Mouse (Mus musculus) olfactory bulb, adult 2 months (tissue): ENCODE results near the gene Cdk9.

Source experiments
- CTCF ChIP-seq: fragments of 200-500 bp; IDR thresholded peaks from 2 replicates; pipeline ENCODE4 v1.5.1; 2012; ENCODE audit warnings: low read depth, mild to moderate bottlenecking, low read length, moderate library complexity; ENCODE audit not compliant: insufficient read depth
- POLR2A ChIP-seq: fragments of 200-500 bp; IDR thresholded peaks from 2 replicates; pipeline ENCODE4 v1.6.1; 2012; ENCODE audit warnings: mild to moderate bottlenecking, low read depth, low read length, moderate library complexity; ENCODE audit not compliant: insufficient read depth

- no peak for TF ChIP-seq POLR2A
- no peak for TF ChIP-seq CTCF
These were observed 31.6 kb upstream of the Cdk9 start for GRCm38 (mm10) chr2:32744272-32744982.
